Mouse (Mus musculus) midbrain, postnatal 0 days (tissue): Measurements from ENCODE around the gene Exoc8. TPM values are rescaled to one million over a fixed set of nuclear protein-coding genes. Genes with fewer than 3 reads are reported as not detected.

Experiments
- ATAC-seq: fragments of 200-750 bp; cut with Nextera tagmentation; 2 replicates; pipeline ENCODE4 v1.8.0; 2017; ENCODE audit warnings: moderate number of reproducible peaks, mild to moderate bottlenecking, moderate TSS enrichment, moderate library complexity; ENCODE audit not compliant: low FRiP score
- DNase-seq: peaks from one replicate; pipeline ENCODE4 v3.0.0-alpha.2; 2015; ENCODE audit warnings: low spot score
- H3K27ac ChIP-seq: fragments of 300-500 bp; sonication (generic); 2 replicates; pipeline ENCODE4 v1.5.1; 2014; ENCODE audit warnings: low read depth, mild to moderate bottlenecking, low read length, mixed read lengths
- H3K27me3 ChIP-seq: fragments of 300-500 bp; sonication (generic); 2 replicates; pipeline ENCODE4 v1.6.1; 2014; ENCODE audit warnings: low read length, control low read depth, mixed read lengths; ENCODE audit not compliant: insufficient read depth
- H3K36me3 ChIP-seq: fragments of 300-500 bp; sonication (generic); 2 replicates; pipeline ENCODE4 v1.6.1; 2014; ENCODE audit warnings: low read length, control low read depth, mixed read lengths; ENCODE audit not compliant: insufficient read depth
- H3K4me1 ChIP-seq: fragments of 300-500 bp; sonication (generic); 2 replicates; pipeline ENCODE4 v1.6.1; 2014; ENCODE audit warnings: mild to moderate bottlenecking, control low read depth, antibody characterized with exemption, low read length, mixed read lengths; ENCODE audit not compliant: insufficient read depth
- H3K4me2 ChIP-seq: fragments of 300-500 bp; sonication (generic); 2 replicates; pipeline ENCODE4 v1.6.1; 2014; ENCODE audit warnings: low read depth, mild to moderate bottlenecking, low read length, mixed read lengths; ENCODE audit not compliant: poor library complexity, severe bottlenecking
- H3K4me3 ChIP-seq: fragments of 300-500 bp; sonication (generic); 2 replicates; pipeline ENCODE4 v1.5.1; 2014; ENCODE audit warnings: low read depth, mild to moderate bottlenecking, low read length, moderate library complexity
- H3K9ac ChIP-seq: fragments of 300-500 bp; sonication (generic); replicated peaks from 2 replicates; pipeline ENCODE4 v1.6.1; 2014; ENCODE audit warnings: mild to moderate bottlenecking, low read length, moderate library complexity, mixed read lengths; ENCODE audit not compliant: poor library complexity, severe bottlenecking
- H3K9me3 ChIP-seq: fragments of 300-500 bp; sonication (generic); 2 replicates; pipeline ENCODE4 v1.6.1; 2016; ENCODE audit warnings: low read length, control low read depth
- CTCF ChIP-seq: IDR thresholded peaks from 2 replicates; pipeline ENCODE4 v1.5.1; 2016; ENCODE audit warnings: antibody characterized with exemption, mild to moderate bottlenecking
- WGBS: fragments of 180-500 bp; shearing (Covaris S2); extraction: QIAGEN DNeasy Blood & Tissue Kit; methylation state at CpG from one replicate; pipeline ENCODE4 v1.1.7; 2014; 5-methylcytosine and 5-hydroxymethylcytosine counted together
- polyA plus RNA-seq: library from polyadenylated mRNA; unstranded; fragments of >200 nt; fragmentation: Nextera tagmentation; extraction: Ambion mirVana; gene quantifications from 2 replicates; pipeline ENCODE4 v1.2.1, GENCODE M21; 2015
- total RNA-seq: library from RNA; depleted of rRNA; stranded (reverse); fragments of >200 nt; gene quantifications from 2 replicates; pipeline ENCODE4 v1.2.3, GENCODE M21; 2014; rRNA removed

Exoc8 gene
- total and polyA plus RNA-seq, 2 experiments from 2014 or later, result 10.7 to 34.4 TPM

- 89% methylated on average over 5 of the region's 5 CpGs for WGBS
These were observed 51.9 kb downstream of the Exoc8 start for GRCm38 (mm10) chr8:124845573-124845972.

GRCm38 (mm10) chr8:124845131-124845530 is 52.4 kb downstream of the Exoc8 start:
- no peaks in the 10 kb centered on the region for H3K9me3 ChIP-seq
- H3K27ac ChIP-seq, result no peak overlapping the region
- DNase-seq, result no peak
- ATAC-seq, result no peak
- no peak overlapping the region for H3K4me3 ChIP-seq
- peaks cover 6% of the 10 kb centered on the region for H3K36me3 ChIP-seq
- H3K4me2 ChIP-seq, result no peak overlapping the region
- no peaks in the 10 kb centered on the region for H3K27me3 ChIP-seq
- WGBS, result 80% methylated on average over 3 of the region's 3 CpGs
- H3K9ac ChIP-seq, result no peak overlapping the region
- H3K4me1 ChIP-seq, result no peaks in the 10 kb centered on the region
- TF ChIP-seq CTCF, result no peak

More at GRCm38 (mm10) chr8:124845573-124845972, 51.9 kb downstream of the Exoc8 start:
- Histone ChIP-seq H3K36me3 (peaks cover 6% of the 10 kb centered on the region), H3K27ac (no peak overlapping the region), H3K4me3 (no peak overlapping the region), H3K9ac (no peak overlapping the region), H3K4me2 (no peak overlapping the region), H3K9me3 (no peaks in the 10 kb centered on the region), H3K4me1 (no peaks in the 10 kb centered on the region), H3K27me3 (no peaks in the 10 kb centered on the region)
- no peak for TF ChIP-seq CTCF
- DNase-seq, result no peak
- no peak for ATAC-seq

Other genes with a start within 250 kb of the Exoc8 start
- 87.6 and 88.0 TPM in 2 replicates for gene 2310022B05Rik, start 234.3 kb downstream of the Exoc8 start, total RNA-seq
- 30.1 and 31.4 TPM in 2 replicates for gene 2310022B05Rik, start 234.3 kb downstream of the Exoc8 start, polyA plus RNA-seq
- gene Ttc13, start 175.7 kb downstream of the Exoc8 start, total RNA-seq, result 64.8 and 76.5 TPM in 2 replicates
- 64.0 and 66.5 TPM in 2 replicates for gene Ttc13, start 175.7 kb downstream of the Exoc8 start, polyA plus RNA-seq
- 22.5 and 25.4 TPM in 2 replicates for gene Arv1, start 175.6 kb downstream of the Exoc8 start, total RNA-seq
- 35.2 and 35.7 TPM in 2 replicates for gene Arv1, start 175.6 kb downstream of the Exoc8 start, polyA plus RNA-seq
- 1.2 TPM in 1 of 2 replicates, not detected in the other for gene Fam89a, start 145.9 kb downstream of the Exoc8 start, total RNA-seq
- 0.25 and 0.26 TPM in 2 replicates for gene Fam89a, start 145.9 kb downstream of the Exoc8 start, polyA plus RNA-seq
- gene Trim67, start 104.6 kb downstream of the Exoc8 start, total RNA-seq, result 87.1 and 104 TPM in 2 replicates
- gene Trim67, start 104.6 kb downstream of the Exoc8 start, polyA plus RNA-seq, result 22.0 and 25.6 TPM in 2 replicates
- gene Gnpat, start 34.7 kb downstream of the Exoc8 start, total RNA-seq, result 45.1 and 47.2 TPM in 2 replicates
- gene Gnpat, start 34.7 kb downstream of the Exoc8 start, polyA plus RNA-seq, result 48.2 and 58.5 TPM in 2 replicates
- gene 2810004N23Rik, start 34.6 kb downstream of the Exoc8 start, total RNA-seq, result 20.6 and 24.7 TPM in 2 replicates
- gene 2810004N23Rik, start 34.6 kb downstream of the Exoc8 start, polyA plus RNA-seq, result 20.3 and 20.4 TPM in 2 replicates
- 13.9 and 17.1 TPM in 2 replicates for gene Sprtn, start 181 bp upstream of the Exoc8 start, total RNA-seq
- gene Sprtn, start 181 bp upstream of the Exoc8 start, polyA plus RNA-seq, result 6.0 and 6.1 TPM in 2 replicates
- 42.1 and 52.7 TPM in 2 replicates for gene Egln1, start 51.6 kb upstream of the Exoc8 start, total RNA-seq
- gene Egln1, start 51.6 kb upstream of the Exoc8 start, polyA plus RNA-seq, result 12.9 and 13.6 TPM in 2 replicates
- 118 and 130 TPM in 2 replicates for gene Tsnax, start 115.3 kb upstream of the Exoc8 start, total RNA-seq
- 221 and 227 TPM in 2 replicates for gene Tsnax, start 115.3 kb upstream of the Exoc8 start, polyA plus RNA-seq
- gene Disc1, start 156.5 kb upstream of the Exoc8 start, total RNA-seq, result 6.1 and 8.7 TPM in 2 replicates
- 0.77 and 1.4 TPM in 2 replicates for gene Disc1, start 156.5 kb upstream of the Exoc8 start, polyA plus RNA-seq